Mouse (Mus musculus) lung, embryonic 14.5 days (tissue): Measurements from ENCODE around the gene 4931409K22Rik. TPM values are rescaled to one million over a fixed set of nuclear protein-coding genes. Genes with fewer than 3 reads are reported as not detected.

ENCODE experiments used
- ATAC-seq: fragments of 200-750 bp; cut with Nextera tagmentation; 2 replicates; pipeline ENCODE4 v1.8.0; 2017; ENCODE audit warnings: mild to moderate bottlenecking, moderate TSS enrichment, moderate library complexity; ENCODE audit not compliant: insufficient read depth
- DNase-seq: peaks from one replicate; pipeline ENCODE4 v3.0.0-alpha.2; 2015
- H3K27ac ChIP-seq: fragments of 300-500 bp; sonication (generic); 2 replicates; pipeline ENCODE4 v1.5.1; 2014; ENCODE audit warnings: low read depth, mild to moderate bottlenecking, moderate library complexity
- H3K27me3 ChIP-seq: fragments of 300-500 bp; sonication (generic); 2 replicates; pipeline ENCODE4 v1.6.1; 2014; ENCODE audit warnings: low read length, control low read depth; ENCODE audit not compliant: insufficient read depth
- H3K36me3 ChIP-seq: fragments of 300-500 bp; sonication (generic); 2 replicates; pipeline ENCODE4 v1.6.1; 2014; ENCODE audit warnings: control low read depth; ENCODE audit not compliant: insufficient read depth
- H3K4me1 ChIP-seq: fragments of 300-500 bp; sonication (generic); 2 replicates; pipeline ENCODE4 v1.6.1; 2014; ENCODE audit warnings: antibody characterized with exemption, control low read depth; ENCODE audit not compliant: insufficient read depth
- H3K4me2 ChIP-seq: fragments of 300-500 bp; sonication (generic); 2 replicates; pipeline ENCODE4 v1.6.1; 2014; ENCODE audit warnings: mild to moderate bottlenecking
- H3K4me3 ChIP-seq: fragments of 300-500 bp; sonication (generic); 2 replicates; pipeline ENCODE4 v1.5.1; 2014; ENCODE audit warnings: low read depth, low read length
- H3K9ac ChIP-seq: fragments of 300-500 bp; sonication (generic); 2 replicates; pipeline ENCODE4 v1.6.1; 2014
- H3K9me3 ChIP-seq: fragments of 300-500 bp; sonication (generic); 2 replicates; pipeline ENCODE4 v1.6.1; 2016; ENCODE audit warnings: low read depth, low read length, control low read depth
- CTCF ChIP-seq: IDR thresholded peaks from 2 replicates; pipeline ENCODE4 v1.5.1; 2016; ENCODE audit warnings: antibody characterized with exemption, low read depth
- WGBS: fragments of 180-500 bp; shearing (Covaris S2); extraction: QIAGEN DNeasy Blood & Tissue Kit; methylation state at CpG from one replicate; pipeline ENCODE4 v1.1.7; 2014; 5-methylcytosine and 5-hydroxymethylcytosine counted together
- microRNA counts: library from miRNA; unstranded; fragments of <30 nt; microRNA quantifications from one replicate; lab custom pipeline; 2016
- microRNA-seq: library from miRNA; unstranded; fragments of <30 nt; microRNA quantifications from one replicate; pipeline ENCODE4, GENCODE M21; 2016; ENCODE audit warnings: borderline number of aligned reads
- polyA plus RNA-seq: library from polyadenylated mRNA; unstranded; fragments of >200 nt; fragmentation: Nextera tagmentation; extraction: Ambion mirVana; gene quantifications from 2 replicates; pipeline ENCODE4 v1.2.1, GENCODE M21; 2014

The 4931409K22Rik gene
- polyA plus RNA-seq, 1 experiment from 2014 or later, result not detected

DNA sequence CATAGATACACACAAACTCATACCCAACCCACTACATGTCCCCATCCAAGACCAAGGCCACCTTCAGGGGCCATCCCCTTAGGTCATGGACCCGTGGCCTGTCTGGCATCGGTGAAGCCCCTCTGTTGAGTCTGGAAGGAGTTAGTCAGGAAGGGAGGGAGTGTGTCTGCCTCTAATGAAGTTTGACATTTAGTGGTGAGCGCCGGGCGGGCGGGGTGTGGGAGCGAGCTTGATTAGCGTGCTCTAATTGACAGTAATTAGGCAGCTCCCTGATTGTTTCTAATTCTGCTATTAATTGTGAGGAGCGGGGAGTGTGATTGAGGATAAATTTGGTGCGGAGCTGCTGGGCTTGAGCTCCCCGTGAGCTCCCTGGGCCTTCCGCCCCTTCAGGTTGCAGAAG, 59.1 kb downstream of the 4931409K22Rik start:
- WGBS, result 87% methylated on average over 12 of the region's 12 CpGs
- Histone ChIP-seq H3K36me3 (peaks cover 92% of the 10 kb centered on the region), H3K27ac (no peak overlapping the region), H3K9me3 (no peaks in the 10 kb centered on the region), H3K4me3 (no peak overlapping the region), H3K4me2 (no peak overlapping the region), H3K27me3 (no peaks in the 10 kb centered on the region), H3K9ac (no peak overlapping the region), H3K4me1 (no peaks in the 10 kb centered on the region)
- ATAC-seq (no peak), DNase-seq (no peak)
- no peak for TF ChIP-seq CTCF

DNA sequence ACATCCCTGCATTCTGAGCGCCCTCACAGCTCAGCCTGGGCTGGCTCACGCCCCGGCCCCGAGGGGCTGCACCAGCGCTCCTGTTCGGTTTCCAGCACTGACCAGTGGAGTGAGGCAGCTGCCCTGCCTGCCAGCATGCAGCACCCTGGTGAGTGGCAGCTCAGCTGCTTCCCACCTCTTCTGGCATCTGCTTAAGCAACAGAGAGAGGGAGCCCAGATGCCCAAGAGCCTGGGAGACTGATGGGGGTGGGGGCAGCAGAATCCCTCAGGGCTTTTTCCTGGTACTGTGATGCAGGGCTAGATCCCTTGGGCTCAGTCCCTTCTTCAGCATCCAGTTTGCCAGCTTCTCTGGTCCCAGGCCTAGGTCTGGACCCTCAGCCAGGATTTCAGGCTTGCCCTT, 59.9 kb downstream of the 4931409K22Rik start:
- Histone ChIP-seq H3K27me3 (no peaks in the 10 kb centered on the region), H3K4me2 (no peak overlapping the region), H3K4me3 (no peak overlapping the region), H3K9ac (no peak overlapping the region), H3K9me3 (no peaks in the 10 kb centered on the region), H3K27ac (no peak overlapping the region), H3K36me3 (peaks cover 92% of the 10 kb centered on the region), H3K4me1 (no peaks in the 10 kb centered on the region)
- WGBS, result 78% methylated on average over 6 of the region's 6 CpGs
- no peak for TF ChIP-seq CTCF
- no peak for DNase-seq
- ATAC-seq, result no peak

DNA sequence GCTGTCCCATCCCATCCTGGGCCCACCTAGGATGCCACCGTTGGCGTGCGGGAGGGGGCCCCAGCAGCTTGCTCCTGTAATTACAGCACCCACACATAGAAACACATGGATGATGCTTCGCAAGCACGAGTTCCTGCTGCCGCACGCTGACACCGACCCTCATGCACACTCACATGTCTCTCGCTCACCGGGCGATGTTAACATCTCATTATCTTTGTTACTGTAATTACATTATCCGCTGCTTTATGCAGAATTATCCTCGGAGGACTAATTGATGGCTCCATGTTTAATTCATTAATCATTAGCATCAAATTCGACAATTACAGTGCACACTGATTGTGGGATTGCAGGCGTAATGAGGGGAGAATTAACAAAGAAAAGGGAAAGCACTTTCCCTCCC, 61.6 kb downstream of the 4931409K22Rik start:
- no peak for TF ChIP-seq CTCF
- no peak for ATAC-seq
- no peaks in the 10 kb centered on the region for H3K27me3 ChIP-seq
- no peak overlapping the region for H3K4me2 ChIP-seq
- no peak for DNase-seq
- H3K9ac ChIP-seq, result no peak overlapping the region
- WGBS, result 87% methylated on average over 15 of the region's 15 CpGs
- no peaks in the 10 kb centered on the region for H3K9me3 ChIP-seq
- H3K36me3 ChIP-seq, result peaks cover 91% of the 10 kb centered on the region
- H3K4me1 ChIP-seq, result no peaks in the 10 kb centered on the region
- no peak overlapping the region for H3K4me3 ChIP-seq
- H3K27ac ChIP-seq, result no peak overlapping the region

MicroRNAs within 50 kb of the gene (microRNA counts, 519-probe panel; counts per million panel counts)
- microRNA mmu-miR-671-3p (lab: Ali Mortazavi, UCI), result 1,432 counts per million, percentile 8 among the panel's probes with 10 or more counts
- 30.5 counts per million for microRNA mmu-miR-671-5p (lab: Ali Mortazavi, UCI)

Small RNA genes within 50 kb of the gene (microRNA-seq; reads per million reads assigned to microRNA genes)
- gene Mir671, result 568 reads per million, percentile 68 among the genes with 10 or more reads in this experiment

Other genes with a start within 250 kb of the 4931409K22Rik start
- 3.9 and 5.5 TPM in 2 replicates for gene Kcnh2, start 205.2 kb downstream of the 4931409K22Rik start, polyA plus RNA-seq
- gene Nos3, start 192.0 kb downstream of the 4931409K22Rik start, polyA plus RNA-seq, result 13.8 and 15.7 TPM in 2 replicates
- gene Atg9b, start 164.7 kb downstream of the 4931409K22Rik start, polyA plus RNA-seq, result 0.53 and 0.71 TPM in 2 replicates
- gene Abcb8, start 163.1 kb downstream of the 4931409K22Rik start, polyA plus RNA-seq, result 39.4 and 43.5 TPM in 2 replicates
- gene Asic3, start 143.4 kb downstream of the 4931409K22Rik start, polyA plus RNA-seq, result not detected in 2 replicates
- gene Cdk5, start 133.3 kb downstream of the 4931409K22Rik start, polyA plus RNA-seq, result 33.6 and 35.5 TPM in 2 replicates
- 29.9 and 35.5 TPM in 2 replicates for gene Slc4a2, start 133.0 kb downstream of the 4931409K22Rik start, polyA plus RNA-seq
- 91.5 and 93.1 TPM in 2 replicates for gene Fastk, start 111.5 kb downstream of the 4931409K22Rik start, polyA plus RNA-seq
- gene Tmub1, start 109.0 kb downstream of the 4931409K22Rik start, polyA plus RNA-seq, result 14.2 and 15.7 TPM in 2 replicates
- 41.7 and 46.5 TPM in 2 replicates for gene Agap3, start 104.6 kb downstream of the 4931409K22Rik start, polyA plus RNA-seq
- 0.07 TPM in 2 replicates for gene Gbx1, start 29.6 kb downstream of the 4931409K22Rik start, polyA plus RNA-seq
- gene Asb10, start 15.8 kb downstream of the 4931409K22Rik start, polyA plus RNA-seq, result 0.29 and 0.42 TPM in 2 replicates
- gene Abcf2, start 20.7 kb upstream of the 4931409K22Rik start, polyA plus RNA-seq, result 119 and 120 TPM in 2 replicates
- gene Chpf2, start 29.9 kb upstream of the 4931409K22Rik start, polyA plus RNA-seq, result 12.2 and 14.2 TPM in 2 replicates
- 37.2 and 39.1 TPM in 2 replicates for gene Smarcd3, start 67.6 kb upstream of the 4931409K22Rik start, polyA plus RNA-seq
- gene Nub1, start 128.7 kb upstream of the 4931409K22Rik start, polyA plus RNA-seq, result 31.6 and 34.1 TPM in 2 replicates
- 39.7 and 43.9 TPM in 2 replicates for gene Wdr86, start 173.9 kb upstream of the 4931409K22Rik start, polyA plus RNA-seq
- gene Crygn, start 201.2 kb upstream of the 4931409K22Rik start, polyA plus RNA-seq, result 1.8 and 2.3 TPM in 2 replicates